Mouse (Mus musculus) intestine, embryonic 15.5 days (tissue): ENCODE data around the gene Anapc1. TPM values are rescaled to one million over a fixed set of nuclear protein-coding genes. Genes with fewer than 3 reads are reported as not detected.

Source experiments
- ATAC-seq: fragments of 200-750 bp; cut with Nextera tagmentation; 2 replicates; pipeline ENCODE4 v1.8.0; 2017; ENCODE audit warnings: moderate TSS enrichment, moderate library complexity
- H3K27ac ChIP-seq: fragments of 300-500 bp; sonication (generic); 2 replicates; pipeline ENCODE4 v1.5.1; 2015; ENCODE audit warnings: mild to moderate bottlenecking, inconsistent platforms
- H3K27me3 ChIP-seq: fragments of 300-500 bp; sonication (generic); replicated peaks from 2 replicates; pipeline ENCODE4 v1.6.1; 2015; ENCODE audit warnings: inconsistent platforms
- H3K36me3 ChIP-seq: fragments of 300-500 bp; sonication (generic); 2 replicates; pipeline ENCODE4 v1.6.1; 2015; ENCODE audit warnings: inconsistent platforms
- H3K4me1 ChIP-seq: fragments of 300-500 bp; sonication (generic); replicated peaks from 2 replicates; pipeline ENCODE4 v1.6.1; 2015; ENCODE audit warnings: inconsistent platforms
- H3K4me2 ChIP-seq: fragments of 300-500 bp; sonication (generic); replicated peaks from 2 replicates; pipeline ENCODE4 v1.6.1; 2015; ENCODE audit warnings: mild to moderate bottlenecking, inconsistent platforms
- H3K4me3 ChIP-seq: fragments of 300-500 bp; sonication (generic); replicated peaks from 2 replicates; pipeline ENCODE4 v1.5.1; 2015; ENCODE audit warnings: inconsistent platforms
- H3K9ac ChIP-seq: fragments of 300-500 bp; sonication (generic); 2 replicates; pipeline ENCODE4 v1.6.1; 2015; ENCODE audit warnings: inconsistent platforms
- H3K9me3 ChIP-seq: fragments of 300-500 bp; sonication (generic); 2 replicates; pipeline ENCODE4 v1.6.1; 2016; ENCODE audit warnings: inconsistent platforms
- WGBS: fragments of 180-500 bp; shearing (Covaris S2); methylation state at CpG from one replicate; pipeline ENCODE4 v1.1.7; 2015; 5-methylcytosine and 5-hydroxymethylcytosine counted together
- polyA plus RNA-seq: library from polyadenylated mRNA; unstranded; fragments of >200 nt; fragmentation: Nextera tagmentation; extraction: Ambion mirVana; gene quantifications from 2 replicates; pipeline ENCODE4 v1.2.1, GENCODE M21; 2015

The Anapc1 gene
- polyA plus RNA-seq, 1 experiment from 2014 or later = 53.5 TPM

DNA sequence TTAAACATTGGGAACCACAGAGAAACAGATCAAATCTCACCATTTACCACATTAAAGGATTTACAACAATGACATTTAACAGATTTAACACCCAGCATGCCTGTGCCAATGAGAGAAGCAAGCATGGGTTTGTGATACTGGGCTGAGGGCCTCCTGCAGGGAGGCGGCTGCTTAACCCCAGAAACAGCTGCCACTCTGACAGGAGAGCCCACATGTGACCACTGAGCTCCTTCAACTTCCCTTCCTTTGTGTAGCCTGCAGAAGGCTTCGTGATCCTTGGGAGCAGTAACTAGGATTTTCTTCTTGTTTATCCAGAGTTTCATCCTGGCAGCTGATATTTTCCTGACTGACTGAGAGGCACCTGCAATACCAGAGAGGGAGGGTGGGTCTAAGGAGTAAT lies 85.7 kb downstream of the Anapc1 start:
- WGBS = 39% methylated on average over 2 of the region's 2 CpGs
- Histone ChIP-seq H3K4me2 (no peak overlapping the region), H3K27ac (no peak overlapping the region), H3K4me1 (no peaks in the 10 kb centered on the region), H3K36me3 (no peaks in the 10 kb centered on the region), H3K27me3 (no peaks in the 10 kb centered on the region), H3K4me3 (no peak overlapping the region), H3K9ac (no peak overlapping the region), H3K9me3 (no peaks in the 10 kb centered on the region)
- no peak for ATAC-seq

DNA sequence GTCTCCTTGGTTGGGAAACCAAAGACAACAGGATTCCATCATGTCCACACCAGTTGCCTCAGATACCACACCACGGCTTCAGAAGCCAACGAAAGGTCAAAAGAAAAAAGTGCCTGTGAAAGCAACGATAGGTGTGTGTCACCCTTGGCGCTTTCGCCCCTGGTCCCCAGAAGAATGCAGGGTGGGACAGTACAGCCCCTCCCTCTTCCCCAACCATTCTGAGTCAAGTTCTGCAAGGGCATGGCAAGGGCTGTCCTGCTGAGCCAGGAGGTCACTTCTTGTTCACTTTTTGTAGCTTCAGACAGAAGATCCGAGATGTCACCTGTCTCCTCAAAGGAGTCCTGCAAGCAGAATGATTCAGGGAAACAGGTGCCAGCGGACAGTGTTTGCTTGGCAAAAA lies 94.9 kb downstream of the Anapc1 start:
- H3K27me3 ChIP-seq = no peaks in the 10 kb centered on the region
- no peak overlapping the region for H3K4me3 ChIP-seq
- H3K4me2 ChIP-seq = no peak overlapping the region
- H3K9ac ChIP-seq = no peak overlapping the region
- no peaks in the 10 kb centered on the region for H3K36me3 ChIP-seq
- ATAC-seq = no peak
- H3K9me3 ChIP-seq = no peaks in the 10 kb centered on the region
- H3K27ac ChIP-seq = no peak overlapping the region
- 87% methylated on average over 7 of the region's 7 CpGs for WGBS
- no peaks in the 10 kb centered on the region for H3K4me1 ChIP-seq

DNA sequence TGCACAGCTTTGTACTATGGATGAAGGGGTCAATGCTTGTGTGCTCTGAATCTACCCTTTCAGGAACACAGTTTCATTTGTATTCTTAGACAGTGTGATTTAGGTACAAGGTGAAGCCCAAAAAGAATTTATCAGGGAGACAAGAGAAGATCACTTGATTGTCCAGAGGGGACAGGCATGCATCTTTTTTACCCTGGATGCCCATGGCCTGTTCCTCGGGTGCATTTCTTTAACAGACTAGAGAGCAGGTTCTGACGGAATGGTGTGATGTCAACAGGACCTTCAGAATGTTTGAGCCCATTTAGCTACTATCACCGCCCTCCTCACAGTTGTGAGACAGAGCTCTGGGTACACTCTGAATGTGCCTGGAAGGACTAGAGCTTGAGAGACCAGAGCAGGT lies 96.3 kb downstream of the Anapc1 start, which contains the start of gene Spdye4c:
Gene Spdye4c (plus strand): TSS at position 301 of the 400 bp plus-strand sequence.
- no peaks in the 10 kb centered on the region for H3K27me3 ChIP-seq
- H3K9ac ChIP-seq = no peak within 1 kb of the TSS
- ATAC-seq = no peak
- H3K4me3 ChIP-seq = no peak within 1 kb of the TSS
- WGBS = 88% methylated on average over 3 of the region's 3 CpGs
- no peaks in the 10 kb centered on the region for H3K4me1 ChIP-seq
- no peaks in the 10 kb centered on the region for H3K36me3 ChIP-seq
- H3K27ac ChIP-seq = no peak within 1 kb of the TSS
- no peak within 1 kb of the TSS for H3K4me2 ChIP-seq
- no peaks in the 10 kb centered on the region for H3K9me3 ChIP-seq

DNA sequence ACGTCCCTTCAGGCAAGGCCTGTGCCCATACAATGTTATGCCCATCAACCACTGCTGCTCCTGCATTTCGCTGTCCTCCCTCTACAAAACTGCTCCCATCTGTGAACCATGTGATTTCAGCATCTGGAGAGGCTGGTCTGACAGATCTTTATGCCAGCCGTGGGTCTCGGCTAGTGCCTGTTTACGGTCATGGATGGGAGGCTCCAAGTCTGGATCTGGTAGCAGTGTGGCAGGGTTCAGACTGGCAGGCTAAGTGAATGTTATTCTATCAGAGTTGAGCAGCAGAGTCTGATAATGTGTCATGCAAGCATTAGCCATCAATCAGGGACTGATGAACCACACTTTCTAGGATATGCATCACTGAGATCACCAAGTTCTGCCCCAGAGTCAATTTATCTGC lies 104.3 kb downstream of the Anapc1 start:
- no peaks in the 10 kb centered on the region for H3K36me3 ChIP-seq
- no peak overlapping the region for H3K9ac ChIP-seq
- no peaks in the 10 kb centered on the region for H3K4me1 ChIP-seq
- H3K27ac ChIP-seq = no peak overlapping the region
- 70% methylated on average over 5 of the region's 5 CpGs for WGBS
- ATAC-seq = no peak
- H3K4me3 ChIP-seq = no peak overlapping the region
- H3K4me2 ChIP-seq = no peak overlapping the region
- H3K27me3 ChIP-seq = no peaks in the 10 kb centered on the region
- no peaks in the 10 kb centered on the region for H3K9me3 ChIP-seq

DNA sequence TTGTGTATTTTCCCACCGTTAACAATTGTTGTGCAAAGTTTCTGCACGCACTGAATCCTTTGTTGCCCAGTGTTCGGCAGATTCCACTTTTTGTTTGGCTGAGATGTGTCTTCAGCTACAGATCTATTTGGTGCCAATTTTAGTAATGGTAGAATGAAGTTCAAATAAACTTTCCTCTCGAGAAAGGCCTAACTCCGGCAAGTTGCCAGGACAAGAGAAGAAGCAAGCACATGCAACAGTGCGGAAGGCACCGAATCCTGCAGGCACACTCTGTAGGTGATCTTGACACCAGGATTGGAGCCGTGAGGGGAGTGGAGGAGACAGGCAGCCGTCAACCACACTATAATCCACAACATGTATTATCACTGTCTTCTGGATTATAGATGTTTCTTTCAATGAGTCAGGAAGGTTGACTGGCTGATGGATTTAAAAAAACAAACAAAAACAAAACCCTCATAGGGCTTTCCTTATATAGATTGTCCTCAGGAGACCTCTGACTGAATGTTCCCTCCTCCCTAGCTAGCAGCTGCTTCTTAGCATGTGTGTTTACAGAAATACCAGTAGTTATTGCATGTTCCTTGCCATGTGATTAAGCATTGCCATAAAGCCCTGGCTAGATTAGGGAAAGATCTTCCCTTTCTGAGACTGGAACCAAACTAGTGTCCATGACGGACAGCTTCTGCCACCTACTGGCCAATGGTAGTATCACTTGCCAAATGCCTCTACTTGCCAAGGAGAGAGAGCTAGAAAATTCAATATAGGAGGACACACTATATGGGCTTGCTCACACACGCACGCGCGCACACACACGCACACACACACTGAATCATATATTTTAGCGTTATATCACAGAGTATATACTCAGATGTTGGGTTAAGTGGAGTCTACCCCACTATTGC lies 114.2 kb downstream of the Anapc1 start:
- H3K9ac ChIP-seq = no peak overlapping the region
- no peaks in the 10 kb centered on the region for H3K36me3 ChIP-seq
- no peak overlapping the region for H3K4me3 ChIP-seq
- no peaks in the 10 kb centered on the region for H3K9me3 ChIP-seq
- no peak overlapping the region for H3K4me2 ChIP-seq
- H3K4me1 ChIP-seq = 0 out of 2 replicates have a peak, but pooled peaks cover 3% of the 10 kb centered on the region
- peak; percentile 70 for ATAC-seq
- H3K27me3 ChIP-seq = no peaks in the 10 kb centered on the region
- WGBS = 40% methylated on average over 16 of the region's 16 CpGs
- H3K27ac ChIP-seq = no peak overlapping the region

DNA sequence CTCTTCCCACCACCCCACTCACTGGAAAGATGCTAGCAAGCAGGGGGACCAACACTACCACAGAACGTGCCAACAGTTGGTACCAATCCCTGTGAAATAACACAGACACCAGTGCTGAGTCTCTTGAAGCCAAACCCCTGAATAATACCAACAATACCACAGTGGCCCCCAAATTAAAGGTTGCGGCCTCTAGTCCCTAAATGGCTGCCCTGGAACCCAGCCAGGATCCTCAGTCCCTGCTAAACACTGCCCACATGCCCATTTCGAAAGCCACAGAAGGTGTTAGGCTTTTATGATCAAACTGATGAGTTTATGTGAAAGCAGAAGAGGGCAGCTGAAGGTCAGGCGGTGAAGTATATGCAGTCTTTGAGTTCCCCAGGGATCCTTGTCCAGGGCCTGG lies 116.2 kb downstream of the Anapc1 start:
- no peak overlapping the region for H3K27ac ChIP-seq
- no peak overlapping the region for H3K4me3 ChIP-seq
- peaks cover 9% of the 10 kb centered on the region for H3K4me1 ChIP-seq
- no peaks in the 10 kb centered on the region for H3K36me3 ChIP-seq
- no peaks in the 10 kb centered on the region for H3K9me3 ChIP-seq
- no peaks in the 10 kb centered on the region for H3K27me3 ChIP-seq
- H3K4me2 ChIP-seq = no peak overlapping the region
- no peak overlapping the region for H3K9ac ChIP-seq
- 66% methylated on average over 4 of the region's 4 CpGs for WGBS
- ATAC-seq = no peak

DNA sequence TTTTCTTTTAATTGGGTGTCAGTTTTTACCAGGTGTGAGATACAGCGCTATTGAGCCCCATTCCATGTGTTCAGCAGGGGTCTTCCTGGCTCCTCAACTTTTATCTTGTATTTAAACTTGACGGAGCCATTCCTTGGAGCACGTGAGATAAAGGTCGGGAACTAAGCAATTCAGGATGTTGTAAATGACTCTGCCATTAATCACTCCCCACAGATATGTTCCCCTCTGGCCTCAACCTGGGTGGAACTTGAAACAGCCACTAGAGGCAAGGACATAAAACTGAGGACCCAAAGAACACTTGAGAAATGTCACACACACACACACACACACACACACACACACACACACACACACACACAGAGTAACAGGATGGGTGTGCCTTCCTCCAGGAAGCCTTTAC lies 118.7 kb downstream of the Anapc1 start:
- Histone ChIP-seq H3K36me3 (no peaks in the 10 kb centered on the region), H3K27ac (no peak overlapping the region), H3K4me1 (peaks cover 17% of the 10 kb centered on the region), H3K9me3 (no peaks in the 10 kb centered on the region), H3K4me2 (no peak overlapping the region), H3K9ac (no peak overlapping the region), H3K27me3 (no peaks in the 10 kb centered on the region), H3K4me3 (no peak overlapping the region)
- ATAC-seq = peak; percentile 55
- 34% methylated on average over 4 of the region's 4 CpGs for WGBS

DNA sequence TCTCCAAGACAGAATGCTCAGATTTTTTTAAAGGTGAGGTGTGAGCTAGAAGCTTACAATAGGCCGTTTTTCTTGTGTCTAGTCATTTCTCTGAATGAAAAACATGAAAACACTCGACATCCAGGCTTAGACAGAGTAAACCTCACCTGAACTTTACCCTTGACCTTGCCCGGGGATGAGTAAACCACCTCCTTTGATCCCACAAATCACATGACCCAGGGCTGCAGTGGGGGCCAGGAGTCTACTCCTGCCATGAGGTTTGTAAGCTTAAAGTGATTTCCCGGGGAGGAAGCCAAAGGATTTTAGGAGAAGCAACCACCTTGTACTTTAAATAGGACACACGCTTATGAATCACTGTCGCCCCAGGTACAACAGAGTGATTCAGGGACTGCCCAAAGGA lies 119.2 kb downstream of the Anapc1 start:
- 44% methylated on average over 6 of the region's 6 CpGs for WGBS
- no peak overlapping the region for H3K27ac ChIP-seq
- no peaks in the 10 kb centered on the region for H3K36me3 ChIP-seq
- no peaks in the 10 kb centered on the region for H3K9me3 ChIP-seq
- peaks cover 17% of the 10 kb centered on the region for H3K4me1 ChIP-seq
- no peak overlapping the region for H3K9ac ChIP-seq
- no peak overlapping the region for H3K4me3 ChIP-seq
- peak; percentile 35; the same call in 1 of the 2 replicates for ATAC-seq
- H3K27me3 ChIP-seq = no peaks in the 10 kb centered on the region
- H3K4me2 ChIP-seq = no peak overlapping the region

DNA sequence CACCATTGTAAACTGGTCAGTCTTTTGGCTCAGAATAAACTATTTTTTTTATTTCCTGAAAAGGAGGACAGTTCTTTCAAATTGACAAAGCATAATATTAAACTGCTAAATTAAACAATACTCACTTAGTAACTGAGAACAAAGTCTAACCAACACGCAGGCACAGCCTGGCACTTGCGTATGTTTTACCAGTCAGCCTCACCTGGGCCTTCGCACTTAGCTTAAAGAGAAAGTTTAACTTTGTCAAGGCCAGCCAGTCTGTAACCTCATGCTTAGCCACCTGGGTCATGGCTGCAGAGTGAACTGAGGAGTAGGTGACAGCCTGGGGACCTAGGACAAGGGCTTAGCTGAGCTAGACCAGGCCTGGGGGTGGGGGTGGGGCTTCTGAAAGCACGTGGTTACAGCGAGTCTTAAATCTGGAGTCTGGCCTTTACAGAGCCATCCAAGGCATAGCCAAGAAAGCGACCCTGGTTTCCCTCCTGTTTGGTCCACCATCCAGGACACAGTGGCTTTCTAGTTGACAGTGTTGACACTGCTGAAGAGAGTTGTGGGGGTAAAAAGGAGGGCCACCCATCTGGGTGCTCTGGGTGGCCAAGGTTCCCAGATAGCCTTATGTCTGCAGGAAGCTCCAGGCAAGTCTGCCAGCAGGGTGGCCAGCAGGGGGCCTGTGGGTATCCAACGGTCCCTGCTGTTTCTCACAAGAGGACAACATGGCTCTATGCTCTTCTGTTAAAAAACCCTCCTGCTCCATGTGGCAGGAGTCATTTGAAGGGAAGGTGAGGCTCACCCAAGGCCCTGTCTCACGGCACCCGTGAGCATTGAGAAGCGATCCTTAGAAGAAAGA lies 120.7 kb downstream of the Anapc1 start:
- peak; percentile 39 for ATAC-seq
- no peak overlapping the region for H3K9ac ChIP-seq
- H3K27ac ChIP-seq = no peak overlapping the region
- H3K27me3 ChIP-seq = no peaks in the 10 kb centered on the region
- WGBS = 66% methylated on average over 10 of the region's 10 CpGs
- H3K4me3 ChIP-seq = no peak overlapping the region
- H3K36me3 ChIP-seq = no peaks in the 10 kb centered on the region
- H3K4me2 ChIP-seq = no peak overlapping the region
- H3K4me1 ChIP-seq = peaks cover 17% of the 10 kb centered on the region
- no peaks in the 10 kb centered on the region for H3K9me3 ChIP-seq

DNA sequence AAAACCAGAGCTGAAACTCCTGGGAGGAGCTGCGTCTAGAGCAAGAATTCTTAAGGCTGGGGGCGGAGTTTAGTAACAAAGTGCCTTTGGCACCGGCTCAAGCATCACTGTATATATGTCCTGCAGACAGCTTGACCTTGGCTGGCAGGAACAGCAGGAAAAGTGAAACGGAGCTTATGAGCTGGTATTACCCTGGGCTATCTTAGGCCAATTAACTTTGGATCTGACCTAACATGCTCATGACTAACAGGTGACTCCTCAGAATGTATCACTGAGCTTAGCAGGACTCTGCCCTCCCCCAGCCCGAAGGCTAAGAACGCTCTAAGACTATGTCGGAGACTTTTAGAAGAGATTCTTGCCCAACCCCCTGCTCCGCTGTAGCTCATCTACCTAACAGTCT lies 121.3 kb downstream of the Anapc1 start:
- H3K9me3 ChIP-seq = no peaks in the 10 kb centered on the region
- peaks cover 17% of the 10 kb centered on the region for H3K4me1 ChIP-seq
- H3K36me3 ChIP-seq = no peaks in the 10 kb centered on the region
- no peaks in the 10 kb centered on the region for H3K27me3 ChIP-seq
- no peak overlapping the region for H3K27ac ChIP-seq
- H3K4me3 ChIP-seq = no peak overlapping the region
- H3K4me2 ChIP-seq = 0 out of 2 replicates have a peak overlapping the region, but pooled peaks have one; percentile 4
- WGBS = 42% methylated on average over 8 of the region's 8 CpGs
- ATAC-seq = peak; percentile 70
- no peak overlapping the region for H3K9ac ChIP-seq

DNA sequence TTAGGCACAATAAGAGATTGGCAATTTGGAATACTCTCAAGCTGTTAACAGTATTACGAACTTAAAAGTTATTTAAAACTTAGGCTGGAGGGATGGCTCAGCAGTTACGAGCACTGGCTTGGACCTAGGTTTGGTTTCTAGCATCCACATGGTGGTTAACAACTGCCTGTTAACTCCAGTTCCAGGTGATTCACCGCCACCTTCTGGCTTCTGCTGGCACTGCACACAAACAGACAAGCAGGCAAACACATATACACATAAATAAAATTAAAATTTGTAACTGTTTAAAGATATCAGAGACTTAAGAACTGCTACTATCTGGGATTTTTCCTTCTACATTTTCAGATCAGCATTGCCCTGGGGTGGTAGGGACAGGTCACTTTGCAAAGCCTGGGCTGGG lies 123.0 kb downstream of the Anapc1 start:
- Histone ChIP-seq H3K9ac (no peak overlapping the region), H3K4me1 (peaks cover 17% of the 10 kb centered on the region), H3K4me3 (no peak overlapping the region), H3K27ac (no peak overlapping the region), H3K9me3 (no peaks in the 10 kb centered on the region), H3K36me3 (no peaks in the 10 kb centered on the region), H3K27me3 (no peaks in the 10 kb centered on the region), H3K4me2 (no peak overlapping the region)
- ATAC-seq = no peak
- WGBS = 84% methylated on average over 3 of the region's 3 CpGs
